Comparison of ENCODE assay signal across 9 mouse cellular contexts in the genomic region with DNA sequence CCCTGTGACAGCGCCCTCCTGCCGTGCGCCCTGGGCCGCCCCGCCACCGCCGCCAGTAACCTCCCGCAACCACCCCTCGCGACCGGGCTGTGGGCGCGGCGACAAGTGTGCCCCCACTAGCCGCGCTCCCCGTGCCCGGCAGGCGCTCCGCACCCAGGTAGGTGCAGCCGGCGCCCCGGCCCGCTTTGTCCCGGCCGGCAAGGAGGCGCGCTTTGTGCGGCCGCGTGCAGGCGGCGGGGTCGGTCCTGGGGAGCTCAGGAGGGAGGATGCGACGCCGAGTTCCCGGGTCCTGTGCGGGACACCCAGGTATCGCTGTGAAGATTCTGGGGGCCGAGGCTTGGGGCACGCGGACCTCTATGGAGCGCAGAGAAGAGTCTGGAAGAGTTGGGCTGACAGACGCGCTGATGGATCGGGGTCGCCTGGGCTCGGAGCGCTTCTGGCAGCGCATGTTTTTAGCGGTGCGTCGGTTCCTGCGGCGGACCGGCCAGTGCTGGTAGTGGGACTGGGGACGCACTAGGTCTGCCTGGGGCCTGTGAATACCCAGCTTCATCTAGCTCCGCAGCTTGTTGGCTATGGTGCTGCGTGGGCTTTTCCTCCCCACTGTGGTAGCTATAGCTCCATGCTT. TPM values are rescaled to one million over a fixed set of nuclear protein-coding genes. Genes with fewer than 3 reads are reported as not detected.
DNase-seq lines count a peak whose midpoint lies in the region; ATAC-seq and TF ChIP-seq lines count a peak whose summit lies in the region.
"Had no signal": no experiment of that assay in that cellular context is flagged by ENCODE, and none has a peak within 500 bp of the region (broad histone marks: within the 10 kb centered on the region; RNA-seq: fewer than 3 reads in every experiment).

No protein-coding gene starts in this region.

- TF ChIP-seq CTCF in embryonic fibroblast, embryonic 13.5 days (IDR thresholded peaks at IDR 0.05; ENCODE audit: borderline replicate concordance, insufficient read depth, low read length) = no peak

- under 1% methylated on average over 58 of the region's 60 CpGs for WGBS in heart, embryonic 10.5 days
- WGBS in limb, embryonic 15.5 days = 1% methylated on average over 57 of the region's 60 CpGs
- WGBS in stomach, embryonic 15.5 days = under 1% methylated on average over 58 of the region's 60 CpGs

- peak overlapping the region; percentile 70 for H3K4me3 ChIP-seq in heart, embryonic 10.5 days
- H3K4me3 ChIP-seq in embryonic fibroblast, embryonic 13.5 days (ENCODE audit: insufficient read depth, low read length) = peak overlapping the region; percentile 16; the same call in 1 of the 2 replicates
- peak overlapping the region; percentile 51 for H3K4me3 ChIP-seq in limb, embryonic 15.5 days
- peak overlapping the region; percentile 52 for H3K4me3 ChIP-seq in stomach, embryonic 15.5 days (replicated peaks)

- peaks cover 19% of the 10 kb centered on the region; the same call in 1 of the 2 replicates for H3K4me1 ChIP-seq in heart, embryonic 10.5 days
- H3K4me1 ChIP-seq in embryonic fibroblast, embryonic 13.5 days (ENCODE audit: control insufficient read depth, insufficient read depth, low read length) = no peaks in the 10 kb centered on the region
- H3K4me1 ChIP-seq in limb, embryonic 15.5 days = peaks cover 17% of the 10 kb centered on the region
- H3K4me1 ChIP-seq in stomach, embryonic 15.5 days = peaks cover 15% of the 10 kb centered on the region; the same call in 1 of the 2 replicates

- peak; percentile 74 for DNase-seq in heart, embryonic 10.5 days (ENCODE audit: low spot score)
- DNase-seq in heart, postnatal 36 days = no peak
- DNase-seq in R1 (ENCODE audit: low read depth, low spot score) (peak; percentile 58), adipocyte (ENCODE audit: low spot score) (no peak)
- DNase-seq in layer of hippocampus, postnatal 25 days (ENCODE audit: extremely low spot score in 1 of 2, low spot score in 1 of 2) = no peak

- peak overlapping the region; percentile 72 for H3K27ac ChIP-seq in heart, embryonic 10.5 days
- H3K27ac ChIP-seq in embryonic fibroblast, embryonic 13.5 days (ENCODE audit: insufficient read depth, low read length) = no peak overlapping the region
- no peak overlapping the region for H3K27ac ChIP-seq in limb, embryonic 15.5 days
- no peak overlapping the region for H3K27ac ChIP-seq in stomach, embryonic 15.5 days

- no peak for ATAC-seq in limb, embryonic 15.5 days (ENCODE audit: insufficient number of reproducible peaks, low FRiP score, low TSS enrichment, low read depth)
- ATAC-seq in stomach, embryonic 15.5 days (ENCODE audit: insufficient read depth, low FRiP score, low read depth) = 0 out of 2 replicates have a peak, but pooled peaks have one; percentile 27

- TF ChIP-seq POLR2A in embryonic fibroblast, embryonic 13.5 days (IDR thresholded peaks at IDR 0.05; ENCODE audit: low read depth, low read length) = no peak

- peaks cover 90% of the 10 kb centered on the region for H3K27me3 ChIP-seq in heart, embryonic 10.5 days (ENCODE audit: insufficient read depth, poor library complexity, severe bottlenecking)
- H3K27me3 ChIP-seq in limb, embryonic 15.5 days = peaks cover 57% of the 10 kb centered on the region
- H3K27me3 ChIP-seq in stomach, embryonic 15.5 days (replicated peaks) = peaks cover 42% of the 10 kb centered on the region

- H3K36me3 ChIP-seq in heart, embryonic 10.5 days = no peaks in the 10 kb centered on the region
- H3K36me3 ChIP-seq in limb, embryonic 15.5 days = no peaks in the 10 kb centered on the region
- H3K36me3 ChIP-seq in stomach, embryonic 15.5 days = no peaks in the 10 kb centered on the region

- H3K9me3 ChIP-seq in heart, embryonic 10.5 days = no peaks in the 10 kb centered on the region
- H3K9me3 ChIP-seq in limb, embryonic 15.5 days = no peaks in the 10 kb centered on the region
- H3K9me3 ChIP-seq in stomach, embryonic 15.5 days = no peaks in the 10 kb centered on the region

- H3K4me2 ChIP-seq in limb, embryonic 15.5 days = peak overlapping the region; percentile 95
- H3K4me2 ChIP-seq in stomach, embryonic 15.5 days = peak overlapping the region; percentile 99

- intact Hi-C loops in heart, postnatal 36 days (cut with DNase I) = no loop called here

- no peak overlapping the region; the same call in 1 of the 2 replicates for H3K9ac ChIP-seq in limb, embryonic 15.5 days
- H3K9ac ChIP-seq in stomach, embryonic 15.5 days = peak overlapping the region; percentile 29

RNA-seq across cellular contexts. Expression of a gene that starts 1.3 kb away (rescaled TPM):
- polyA plus RNA-seq in heart, embryonic 10.5 days (2016; fragmentation: Nextera tagmentation; extraction: Ambion mirVana) = 0.57 and 1.6 TPM in 2 replicates
- total RNA-seq in heart, postnatal 36 days (2021) = under 1 TPM; 0.19 to 0.22 TPM
- not detected in 2 replicates for polyA plus RNA-seq in embryonic fibroblast, embryonic 13.5 days (2011; ENCODE audit: insufficient read length, low read depth, missing spikeins)
- 5.5 TPM in 2 replicates for polyA plus RNA-seq in limb, embryonic 15.5 days (2015; fragmentation: Nextera tagmentation; extraction: Ambion mirVana)
- 2.8 and 2.9 TPM in 2 replicates for polyA plus RNA-seq in stomach, embryonic 15.5 days (2015; fragmentation: Nextera tagmentation; extraction: Ambion mirVana)
- total RNA-seq in layer of hippocampus, postnatal 25 days (2021) = 100 to 1,000 TPM; 615 to 659 TPM

RNA-seq across cellular contexts. Expression of a gene that starts 13.8 kb away (rescaled TPM):
- 2.1 and 2.2 TPM in 2 replicates for polyA plus RNA-seq in heart, embryonic 10.5 days (2016; fragmentation: Nextera tagmentation; extraction: Ambion mirVana)
- total RNA-seq in heart, postnatal 36 days (2021) = not detected
- polyA plus RNA-seq in embryonic fibroblast, embryonic 13.5 days (2011; ENCODE audit: insufficient read length, low read depth, missing spikeins) = 0.50 TPM in 1 of 2 replicates, not detected in the other
- polyA plus RNA-seq in limb, embryonic 15.5 days (2015; fragmentation: Nextera tagmentation; extraction: Ambion mirVana) = 2.9 and 4.0 TPM in 2 replicates
- 2.3 and 3.6 TPM in 2 replicates for polyA plus RNA-seq in stomach, embryonic 15.5 days (2015; fragmentation: Nextera tagmentation; extraction: Ambion mirVana)
- total RNA-seq in layer of hippocampus, postnatal 25 days (2021) = 1 to 10 TPM; 1.1 to 2.5 TPM
- total RNA-seq: heart, postnatal 14 days had no signal

RNA-seq across cellular contexts. Expression of a gene that starts 44.0 kb away (rescaled TPM):
- 44.8 and 59.1 TPM in 2 replicates for polyA plus RNA-seq in heart, embryonic 10.5 days (2016; fragmentation: Nextera tagmentation; extraction: Ambion mirVana)
- 1 to 10 TPM; 5.9 to 7.0 TPM for total RNA-seq in heart, postnatal 36 days (2021)
- 7.0 and 11.9 TPM in 2 replicates for polyA plus RNA-seq in embryonic fibroblast, embryonic 13.5 days (2011; ENCODE audit: insufficient read length, low read depth, missing spikeins)
- 56.3 and 56.9 TPM in 2 replicates for polyA plus RNA-seq in limb, embryonic 15.5 days (2015; fragmentation: Nextera tagmentation; extraction: Ambion mirVana)
- polyA plus RNA-seq in stomach, embryonic 15.5 days (2015; fragmentation: Nextera tagmentation; extraction: Ambion mirVana) = 57.7 and 59.7 TPM in 2 replicates
- 10 to 100 TPM; 18.2 to 18.8 TPM for total RNA-seq in layer of hippocampus, postnatal 25 days (2021)

Comparison
In these comparisons a context has a peak if more than half of its experiments do, and no peak if none do; other contexts are left out.
1. DNase-seq: peak in heart, embryonic 10.5 days (single experiment) and R1 (single experiment); none in heart, postnatal 36 days (0 of 2), adipocyte (single experiment) and layer of hippocampus, postnatal 25 days (0 of 2).
2. H3K4me3 ChIP-seq: peak in every context shown above with its lines; median percentile 70 in heart, embryonic 10.5 days; 52 in stomach, embryonic 15.5 days; 51 in limb, embryonic 15.5 days; 16 in embryonic fibroblast, embryonic 13.5 days.